Mouse (Mus musculus): ENCODE results near the gene Pagr1b. TPM values are rescaled to one million over a fixed set of nuclear protein-coding genes. Genes with fewer than 3 reads are reported as not detected.

Pagr1b gene
- total and polyA plus RNA-seq, 3 experiments: 0.39 to 4.5 TPM; not detected in 1

- Histone ChIP-seq H3K9me3 (replicated peaks; ENCODE audit: insufficient read depth, low read length) (no peaks in the 10 kb centered on the region), H3K27me3 (ENCODE audit: control insufficient read depth in 1 of 2, insufficient read depth in 2 of 2, low read length in 2 of 2) (no peaks in the 10 kb centered on the region), H3K27ac (ENCODE audit: control insufficient read depth, low read depth, low read length) (no peak overlapping the region), H3K36me3 (ENCODE audit: control insufficient read depth in 1 of 2, insufficient read depth in 2 of 2, low read length in 2 of 2) (peaks cover 0 to 26% of the 10 kb centered on the region in 2 experiments; a peak in 3 of 4 replicates), H3K4me3 (ENCODE audit: control insufficient read depth in 1 of 2, insufficient read depth in 1 of 2, low read depth in 2 of 2, low read length in 2 of 2) (no peak overlapping the region), H3K79me2 (ENCODE audit: control insufficient read depth, insufficient read depth, low read length, poor library complexity) (peaks cover 41% of the 10 kb centered on the region), H3K4me1 (ENCODE audit: control insufficient read depth in 1 of 2, insufficient read depth in 2 of 2, low read length in 2 of 2) (peaks cover 0 to 21% of the 10 kb centered on the region in 2 experiments; a peak in 3 of 4 replicates), H3K9ac (ENCODE audit: control insufficient read depth, low read depth, low read length, poor library complexity, severe bottlenecking) (no peak overlapping the region)
- TF ChIP-seq USF1 (IDR thresholded peaks at IDR 0.05; ENCODE audit: low read depth, low read length): no peak
- no peak for DNase-seq (ENCODE audit: low read depth, low spot score)
These were observed 3.1 kb upstream of the Pagr1b start for GRCm38 (mm10) chr7:127019306-127019960.

GRCm38 (mm10) chr7:127018416-127019305 is 2.4 kb upstream of the Pagr1b start:
- DNase-seq (ENCODE audit: low read depth, low spot score): no peak
- Histone ChIP-seq H3K27me3 (ENCODE audit: control insufficient read depth in 1 of 2, insufficient read depth in 2 of 2, low read length in 2 of 2) (no peaks in the 10 kb centered on the region), H3K9ac (ENCODE audit: control insufficient read depth, low read depth, low read length, poor library complexity, severe bottlenecking) (no peak overlapping the region), H3K79me2 (ENCODE audit: control insufficient read depth, insufficient read depth, low read length, poor library complexity) (peaks cover 39% of the 10 kb centered on the region), H3K36me3 (ENCODE audit: control insufficient read depth in 1 of 2, insufficient read depth in 2 of 2, low read length in 2 of 2) (peaks cover 0 to 25% of the 10 kb centered on the region in 2 experiments; a peak in 3 of 4 replicates), H3K4me3 (ENCODE audit: control insufficient read depth in 1 of 2, insufficient read depth in 1 of 2, low read depth in 2 of 2, low read length in 2 of 2) (no peak overlapping the region), H3K4me1 (ENCODE audit: control insufficient read depth in 1 of 2, insufficient read depth in 2 of 2, low read length in 2 of 2) (peaks cover 0 to 21% of the 10 kb centered on the region in 2 experiments; a peak in 3 of 4 replicates), H3K9me3 (replicated peaks; ENCODE audit: insufficient read depth, low read length) (no peaks in the 10 kb centered on the region), H3K27ac (ENCODE audit: control insufficient read depth, low read depth, low read length) (no peak overlapping the region)
- TF ChIP-seq UBTF (IDR thresholded peaks at IDR 0.05; ENCODE audit: borderline replicate concordance, insufficient read depth, low read depth, low read length) (no peak), MEF2A (IDR thresholded peaks at IDR 0.05; ENCODE audit: extremely low read depth, insufficient replicate concordance, low read depth, low read length, poor library complexity, severe bottlenecking) (no peak), MXI1 (IDR thresholded peaks at IDR 0.05; ENCODE audit: low read depth, low read length) (no peak), CHD2 (IDR thresholded peaks at IDR 0.05; ENCODE audit: low read length) (no peak), SMC3 (IDR thresholded peaks at IDR 0.05; ENCODE audit: low read depth, low read length) (no peak), EP300 (IDR thresholded peaks at IDR 0.05; ENCODE audit: low read depth in 1 of 2, low read length in 2 of 2) (no peak), BHLHE40 (IDR thresholded peaks at IDR 0.05; ENCODE audit: borderline replicate concordance, low read depth, low read length) (no peak), RAD21 (IDR thresholded peaks at IDR 0.05; ENCODE audit: low read depth, low read length) (no peak), USF2 (IDR thresholded peaks at IDR 0.05; ENCODE audit: borderline replicate concordance in 1 of 2, insufficient read depth in 1 of 2, low read depth in 1 of 2, low read length in 2 of 2) (no peak), MAFK (IDR thresholded peaks at IDR 0.05; ENCODE audit: borderline replicate concordance, low read depth, low read length) (no peak), GABPA (IDR thresholded peaks at IDR 0.05; ENCODE audit: low read depth, low read length) (no peak)
